Mouse (Mus musculus): Measurements from ENCODE around the gene Nudt3.

Nudt3 gene

DNA sequence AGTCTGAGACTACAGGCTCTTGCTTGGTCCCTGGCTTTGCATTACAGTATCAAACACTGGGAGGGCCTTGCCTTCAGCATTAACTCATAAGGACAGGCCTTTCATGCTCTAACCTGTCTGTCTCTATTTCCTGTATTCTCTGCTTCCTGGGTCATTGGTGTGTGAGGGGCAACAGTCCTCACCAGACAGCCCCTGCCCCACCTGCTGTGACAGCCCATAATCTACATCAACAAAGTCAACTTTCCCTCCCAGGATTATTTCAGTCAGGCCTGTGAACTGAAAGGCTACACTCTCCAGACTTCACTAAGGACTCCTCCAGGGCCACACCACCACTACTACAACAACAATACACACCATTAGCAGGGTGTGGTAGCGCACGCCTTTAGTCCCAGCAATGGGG is 20.3 kb downstream of the Nudt3 start:
- DNase-seq (ENCODE audit: low read depth, low spot score) = no peak

DNA sequence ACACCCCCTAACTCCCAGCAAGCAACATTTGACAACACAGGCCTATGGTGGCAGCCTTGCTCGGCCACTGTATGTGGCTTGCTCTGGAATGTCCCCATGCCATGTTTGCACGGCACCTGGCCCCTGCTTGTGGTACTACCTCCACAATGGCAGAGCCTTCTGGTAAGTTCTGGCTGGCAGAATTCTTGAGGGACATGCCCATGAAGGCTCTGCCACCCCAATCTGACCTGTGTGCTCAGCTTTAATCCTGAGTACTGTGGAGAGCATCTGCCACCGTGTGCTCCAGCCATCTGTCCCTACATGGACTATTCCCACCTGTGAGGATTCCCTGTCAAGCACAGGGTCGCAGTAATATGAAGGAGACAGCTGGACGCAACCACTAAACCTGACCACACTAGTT is 22.4 kb downstream of the Nudt3 start:
- no peak for DNase-seq (ENCODE audit: low read depth, low spot score)

DNA sequence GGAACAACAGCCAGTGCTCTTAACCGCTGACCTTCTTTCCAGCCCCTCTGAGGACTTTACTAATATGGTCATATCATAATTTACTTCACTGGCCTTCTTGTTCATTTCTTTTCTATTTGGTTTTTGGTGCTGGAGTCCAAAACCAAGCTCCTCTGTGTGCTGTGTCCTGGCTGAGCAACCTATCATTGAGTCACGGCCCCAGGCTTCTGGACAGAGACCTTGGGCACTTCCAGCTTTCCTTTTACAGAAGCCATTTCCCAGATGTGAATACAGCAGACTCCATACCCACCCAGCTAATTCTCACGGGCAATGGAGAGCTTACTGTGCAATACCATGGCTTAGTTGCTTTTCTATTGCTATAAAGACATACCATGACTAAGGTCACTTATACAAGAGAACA is 23.0 kb downstream of the Nudt3 start:
- DNase-seq (ENCODE audit: low read depth, low spot score) = no peak

DNA sequence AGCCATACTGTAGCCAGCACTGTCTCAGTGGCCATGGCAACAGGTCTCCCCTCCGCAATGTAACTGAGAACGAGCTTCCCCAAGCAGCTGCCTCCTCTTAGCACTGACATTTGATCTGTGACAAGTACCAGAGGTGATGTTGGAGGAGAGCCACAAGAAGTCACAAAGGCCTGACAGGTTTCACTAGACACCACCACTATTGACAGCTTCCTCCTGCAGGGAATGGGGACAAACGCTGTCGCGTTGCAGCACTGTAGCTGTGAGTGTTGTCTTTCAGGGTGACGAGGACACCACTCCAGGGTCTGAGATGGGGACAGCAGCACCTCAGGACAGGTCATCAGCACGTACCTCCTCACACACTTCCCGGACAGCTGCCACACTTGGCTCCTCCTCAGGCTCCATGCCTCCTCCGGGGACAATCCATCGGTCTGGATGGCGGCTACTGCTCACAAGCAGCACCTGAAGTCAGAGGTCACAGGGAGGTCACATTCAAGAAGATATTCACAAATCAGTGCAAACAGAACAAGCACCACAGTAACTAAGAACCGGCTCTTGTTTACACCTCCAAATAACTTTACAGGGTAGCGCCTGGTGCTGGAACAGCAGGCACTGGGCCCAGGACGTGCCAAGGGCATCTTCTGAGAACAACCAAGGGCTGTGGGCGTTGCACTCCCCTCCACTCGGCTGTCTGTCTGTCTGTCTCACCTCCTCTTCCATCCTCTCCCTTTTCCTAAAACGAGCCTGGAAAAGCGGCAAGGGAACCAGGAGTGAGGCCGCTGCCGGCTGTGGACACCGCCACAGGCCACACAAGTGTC is 26.7 kb downstream of the Nudt3 start:
- no peak for DNase-seq (ENCODE audit: low read depth, low spot score)

DNA sequence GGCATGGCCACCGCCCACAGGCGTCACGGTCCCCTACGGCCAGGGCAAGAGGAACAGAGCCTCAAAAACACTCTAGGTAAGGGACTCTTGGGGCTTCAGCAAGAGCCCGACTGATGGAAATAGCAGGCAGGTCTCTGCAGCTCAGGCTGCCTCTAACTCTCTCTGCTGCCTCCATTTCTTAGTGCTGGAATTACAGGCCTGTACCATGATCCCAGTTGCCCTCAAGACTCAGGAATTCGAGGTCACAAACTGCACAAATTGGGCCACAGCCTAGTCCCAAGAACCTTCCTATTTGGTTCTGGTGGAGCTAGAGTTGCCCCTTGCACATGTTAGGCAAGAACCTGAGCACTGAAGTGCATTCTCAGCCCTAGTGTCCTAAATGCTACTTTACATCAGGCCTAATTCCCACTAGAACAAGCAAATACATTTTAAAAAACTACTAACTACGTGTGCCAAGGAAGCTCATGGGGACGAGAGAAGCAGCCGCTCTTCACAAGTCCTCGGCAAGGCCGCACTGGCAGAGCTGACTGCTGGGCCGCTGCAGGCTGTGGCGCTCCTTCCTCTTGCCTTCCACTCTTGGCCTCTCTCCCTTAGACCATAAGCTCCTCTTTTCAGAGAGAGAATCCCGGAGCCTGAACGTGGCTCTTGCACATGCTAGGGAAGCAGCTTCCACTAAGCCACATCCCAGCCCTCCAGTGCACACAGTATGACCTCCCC is 27.5 kb downstream of the Nudt3 start:
- no peak for DNase-seq (ENCODE audit: low read depth, low spot score)

DNA sequence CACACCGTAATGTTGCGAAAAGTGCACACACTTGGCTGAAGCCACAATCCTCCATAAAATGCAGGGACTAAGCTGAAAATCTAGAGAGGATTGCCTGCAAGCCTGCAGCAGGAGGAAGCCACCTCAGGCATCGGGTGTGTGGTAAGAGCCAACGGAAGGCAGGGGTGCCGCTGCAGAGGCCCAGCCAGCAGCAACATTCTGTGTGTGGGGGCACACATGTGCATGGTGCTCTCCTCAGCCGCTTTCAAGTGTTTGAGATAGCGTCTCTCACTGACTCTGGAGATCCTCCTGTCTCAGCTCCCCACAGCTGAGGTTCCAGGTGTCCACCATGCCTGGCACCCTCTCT is 30.8 kb downstream of the Nudt3 start:
- DNase-seq (ENCODE audit: low read depth, low spot score) = no peak

DNA sequence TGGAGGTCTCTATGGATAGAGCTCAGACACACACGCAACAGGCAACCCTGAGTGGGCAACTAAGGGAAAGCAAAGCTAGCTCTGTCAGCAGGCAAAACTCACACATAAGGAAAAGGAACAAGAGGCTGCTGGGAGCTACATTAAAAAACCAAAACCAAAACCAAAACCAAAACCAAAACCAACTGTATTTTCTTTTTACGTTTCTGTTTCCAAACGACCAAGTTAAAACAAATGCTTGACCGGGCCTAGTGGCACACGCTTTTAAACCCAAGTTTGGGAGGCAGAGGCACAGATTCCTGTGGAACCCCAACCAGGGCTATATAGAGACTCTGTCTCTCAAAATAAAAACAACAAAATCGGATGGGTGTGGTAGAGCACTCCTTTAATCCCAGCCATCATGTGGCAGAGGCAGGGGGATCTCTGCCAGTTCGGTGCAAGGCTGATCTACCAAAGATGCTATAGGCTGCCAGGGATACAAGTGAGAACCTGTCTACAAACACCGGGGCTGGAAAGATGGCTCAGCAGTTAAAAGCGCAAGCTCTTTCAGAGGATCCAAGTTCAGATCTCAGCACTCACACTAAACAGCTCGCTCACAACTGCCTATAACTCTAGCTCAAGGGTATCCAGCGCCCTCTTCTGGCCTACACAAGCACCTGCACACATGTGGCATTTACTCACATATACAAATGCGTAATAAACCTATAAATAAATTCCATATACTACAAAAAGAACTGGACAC is 31.3 kb downstream of the Nudt3 start:
- DNase-seq (ENCODE audit: low read depth, low spot score) = no peak

DNA sequence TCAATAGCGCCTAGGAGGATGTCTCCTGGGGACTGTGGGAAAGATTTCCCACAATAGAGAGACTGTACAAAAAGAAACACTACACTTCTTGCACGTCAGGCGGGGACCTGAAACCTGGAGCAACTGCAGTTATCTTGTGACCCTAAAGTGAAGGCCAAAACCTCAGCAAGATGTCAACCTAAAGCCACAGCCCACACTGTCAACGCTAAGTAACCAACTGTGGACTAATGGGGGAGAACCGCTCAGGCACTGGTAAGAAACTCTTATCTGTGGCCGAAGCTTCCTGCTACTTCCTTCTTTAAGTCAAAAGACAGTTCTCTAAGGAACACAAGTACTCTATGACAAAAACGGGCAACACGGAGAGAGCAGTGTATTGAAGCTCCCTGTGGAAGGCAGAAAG is 35.1 kb downstream of the Nudt3 start:
- no peak for DNase-seq (ENCODE audit: low read depth, low spot score)

DNA sequence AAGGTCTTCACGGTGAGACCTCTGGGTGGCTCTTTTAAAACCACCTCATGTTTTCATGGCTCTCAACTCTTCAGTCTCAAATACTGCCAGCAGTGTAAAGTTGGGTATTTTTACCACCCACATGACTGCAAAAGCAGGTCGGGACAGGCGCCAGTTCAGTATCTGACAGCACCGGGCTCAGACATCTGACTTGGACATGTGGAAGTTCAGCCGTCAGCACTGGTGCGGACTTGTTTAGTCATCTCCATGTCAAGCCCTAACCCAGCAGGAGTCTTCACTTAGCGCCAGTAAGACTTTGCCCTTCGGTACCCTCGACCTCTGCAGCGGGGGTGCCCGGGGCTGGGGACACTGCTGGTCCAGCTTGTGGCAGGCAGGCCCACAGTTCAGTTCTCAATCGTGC is 36.0 kb downstream of the Nudt3 start:
- DNase-seq (ENCODE audit: low read depth, low spot score) = no peak

DNA sequence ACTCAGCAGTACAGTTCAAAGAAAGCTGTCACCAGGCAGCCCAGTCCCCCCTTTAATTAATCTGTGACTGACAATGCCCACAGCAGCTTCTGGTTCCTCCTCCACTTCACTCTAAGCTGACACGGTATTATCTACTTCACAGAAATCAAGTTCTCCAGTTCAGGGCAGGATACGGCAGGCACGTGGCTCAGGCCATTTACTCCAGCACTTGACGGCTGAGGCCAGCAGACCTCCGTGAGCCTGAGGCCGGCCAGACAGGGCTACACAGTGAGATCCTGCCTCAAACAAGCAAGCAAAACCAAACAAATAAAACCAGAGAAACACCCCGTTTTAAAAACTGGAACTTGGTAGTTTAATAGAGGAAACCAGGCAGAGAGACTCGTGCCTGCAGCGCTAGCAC is 36.6 kb downstream of the Nudt3 start:
- no peak for DNase-seq (ENCODE audit: low read depth, low spot score)

DNA sequence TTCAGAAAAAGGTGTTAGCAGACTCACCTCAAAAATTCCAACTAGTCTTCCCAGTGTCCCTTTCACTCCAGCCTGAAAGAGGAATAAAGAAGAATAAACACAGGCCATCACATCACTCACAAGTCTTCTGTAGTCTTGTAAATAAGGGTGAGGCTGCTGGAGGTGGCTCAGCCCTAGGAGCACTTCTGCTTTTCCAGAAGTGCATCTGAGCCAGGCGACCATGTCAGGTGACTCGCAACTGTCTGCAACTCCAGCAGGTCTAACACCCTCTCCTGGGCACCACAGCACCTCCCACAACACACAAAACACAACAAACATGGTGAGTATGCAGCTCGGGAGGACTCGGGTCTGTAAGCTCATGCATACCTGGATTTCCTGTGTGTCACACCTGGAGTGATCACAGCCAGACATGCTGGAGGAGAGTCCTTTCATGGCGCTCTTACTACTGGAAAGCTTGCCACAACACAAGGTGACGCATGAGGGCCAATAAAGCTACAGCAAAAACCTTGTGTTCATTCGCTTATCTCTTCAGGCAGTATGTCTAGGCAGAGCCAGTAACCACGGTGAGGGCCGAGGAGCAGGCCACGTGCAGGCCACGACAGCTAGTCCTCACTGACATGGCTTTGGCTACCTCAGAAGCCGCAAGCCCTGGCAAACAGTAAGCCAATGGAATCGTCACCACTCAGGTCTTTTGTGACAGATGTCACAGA is 40.0 kb downstream of the Nudt3 start:
- no peak for DNase-seq (ENCODE audit: low read depth, low spot score)

DNA sequence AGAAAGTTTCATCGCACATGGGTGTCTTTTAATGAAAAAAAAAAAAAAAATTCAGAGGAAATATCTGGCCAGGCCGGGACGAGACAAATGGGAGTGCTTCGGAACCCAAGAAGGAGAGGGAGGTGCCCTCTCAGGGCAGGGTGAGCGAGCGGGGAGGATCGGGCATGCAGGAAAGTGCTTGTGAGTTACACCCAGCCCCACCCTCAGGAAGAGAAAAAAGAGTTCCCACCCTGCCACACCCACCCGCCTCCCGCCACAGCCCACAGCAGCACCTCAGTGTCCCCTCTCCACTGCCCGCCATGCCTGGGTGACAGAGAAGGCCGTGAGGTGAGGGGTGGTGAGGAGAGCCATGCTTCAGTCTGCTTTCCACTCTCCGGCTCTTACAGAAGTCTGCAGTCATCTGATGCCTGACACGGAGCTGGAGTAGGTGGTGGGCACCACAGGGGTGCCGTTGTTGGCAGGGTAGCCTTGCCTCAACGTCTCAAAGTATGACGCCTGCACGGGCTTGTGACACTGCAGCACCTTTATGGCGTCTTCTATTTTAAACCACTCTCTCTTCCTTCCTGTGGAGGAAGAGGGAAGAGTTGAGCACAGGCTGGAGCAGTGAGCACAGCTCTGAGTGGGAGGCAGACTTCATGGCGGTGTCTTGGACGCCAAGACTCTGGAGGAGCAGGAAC is 42.8 kb downstream of the Nudt3 start:
- no peak for DNase-seq (ENCODE audit: low read depth, low spot score)

DNA sequence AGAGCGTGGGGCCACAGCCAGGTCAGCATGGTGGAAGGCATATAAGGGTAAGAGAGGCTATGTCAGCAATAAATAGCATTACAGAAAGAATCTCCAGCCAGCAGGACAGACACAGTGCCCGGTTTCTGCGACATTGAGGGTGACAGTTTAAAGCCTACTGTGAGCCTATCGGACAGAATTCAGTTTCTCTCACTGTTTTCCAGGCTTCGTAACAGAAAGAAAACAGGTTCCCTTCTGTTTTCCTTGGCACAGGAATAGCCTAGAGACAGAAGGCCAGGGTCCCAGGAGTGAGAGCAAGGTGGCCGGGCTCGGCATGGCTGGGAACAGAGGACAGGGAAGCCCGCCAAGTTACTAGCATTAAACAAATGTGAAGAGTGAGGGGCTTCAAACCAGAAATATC is 43.5 kb downstream of the Nudt3 start:
- DNase-seq (ENCODE audit: low read depth, low spot score) = no peak

DNA sequence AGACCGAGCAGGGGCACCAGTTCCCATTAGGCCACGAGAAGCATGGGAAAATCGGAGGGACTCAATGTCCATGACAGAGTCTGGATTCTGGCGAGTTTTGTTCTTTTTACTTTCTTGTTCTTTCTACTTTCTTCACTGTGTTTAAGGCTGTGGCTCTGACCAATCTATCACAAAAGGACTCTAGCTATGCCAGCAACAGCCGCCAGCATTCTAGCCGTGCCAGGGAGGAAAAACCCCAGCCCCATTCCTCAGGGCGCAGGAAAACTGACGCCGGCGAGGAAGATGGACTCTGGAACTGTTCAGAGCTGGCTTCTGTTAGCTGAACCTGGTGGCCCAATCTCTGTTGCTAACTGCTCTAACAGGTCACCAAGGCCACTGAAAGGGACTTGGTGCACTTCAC is 44.8 kb downstream of the Nudt3 start:
- no peak for DNase-seq (ENCODE audit: low read depth, low spot score)

DNA sequence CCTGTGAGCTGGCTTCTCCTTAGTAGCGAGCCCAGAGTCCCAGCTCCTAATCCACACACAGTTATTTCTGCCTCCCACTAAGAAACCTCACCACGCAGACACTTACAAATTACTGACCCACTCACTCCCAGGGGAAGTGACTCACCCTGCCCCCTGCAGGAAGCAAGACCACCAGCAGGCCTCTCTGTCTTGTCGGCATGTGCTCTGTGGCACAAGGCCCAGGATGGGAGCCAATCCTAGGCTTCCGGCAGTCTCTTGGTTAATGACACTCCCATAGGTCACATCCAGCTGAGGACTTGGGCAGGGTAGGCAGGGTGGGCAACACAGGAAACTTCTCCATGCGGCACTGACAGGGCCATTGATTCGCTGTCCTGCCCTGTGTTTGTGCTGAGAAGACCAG is 45.8 kb downstream of the Nudt3 start:
- DNase-seq (ENCODE audit: low read depth, low spot score) = no peak

DNA sequence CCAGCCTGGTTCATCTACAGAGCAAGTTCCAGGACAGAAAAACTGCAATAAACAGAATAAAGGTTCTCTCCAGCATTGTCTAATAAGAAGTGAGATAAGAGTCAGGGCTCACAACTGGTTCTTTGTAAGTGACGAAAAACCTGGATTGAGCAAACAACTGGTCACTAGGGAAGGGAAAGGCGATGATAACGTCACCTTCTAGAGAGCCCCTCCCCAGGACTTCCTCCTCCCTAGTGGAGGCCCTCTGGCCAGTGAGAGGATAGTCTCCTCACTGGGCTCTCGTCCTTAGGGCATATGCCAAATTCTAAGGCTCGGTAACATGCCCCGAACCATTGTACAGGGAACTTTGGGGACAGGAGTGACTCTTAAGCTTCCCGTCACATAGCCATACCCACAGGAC is 47.2 kb downstream of the Nudt3 start:
- DNase-seq (ENCODE audit: low read depth, low spot score) = no peak

DNA sequence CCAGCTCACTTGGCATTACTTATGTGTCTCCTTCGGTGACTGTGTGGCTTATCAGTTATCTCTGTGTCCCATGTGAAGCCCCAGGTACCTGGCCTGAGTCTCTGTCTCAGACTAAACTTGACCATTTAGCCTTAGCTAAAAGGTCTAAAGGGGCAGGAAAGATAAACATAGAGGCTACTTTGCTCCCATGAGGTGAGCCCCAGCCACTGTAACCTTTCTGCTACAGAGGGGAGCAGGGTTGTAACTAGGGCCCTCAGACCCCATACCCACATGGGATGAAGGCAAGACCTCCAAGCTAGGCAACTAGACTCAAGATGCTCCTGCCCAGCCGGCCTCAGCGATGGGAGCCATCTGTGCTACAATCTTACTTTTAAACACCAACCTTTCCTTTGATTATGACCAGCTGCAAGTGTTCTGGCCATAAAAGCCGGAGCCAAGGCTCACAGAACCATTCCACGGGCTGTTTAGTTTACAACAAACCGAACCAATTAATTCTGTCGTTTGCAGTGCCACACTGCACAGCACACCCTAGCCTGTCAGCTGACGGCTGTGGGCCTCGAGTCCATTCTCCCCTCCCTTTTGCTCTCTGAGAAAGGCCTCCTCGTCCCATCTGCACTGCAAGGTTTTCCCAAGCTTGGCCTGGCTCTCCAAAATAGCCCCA is 48.0 kb downstream of the Nudt3 start:
- no peak for DNase-seq (ENCODE audit: low read depth, low spot score)

DNA sequence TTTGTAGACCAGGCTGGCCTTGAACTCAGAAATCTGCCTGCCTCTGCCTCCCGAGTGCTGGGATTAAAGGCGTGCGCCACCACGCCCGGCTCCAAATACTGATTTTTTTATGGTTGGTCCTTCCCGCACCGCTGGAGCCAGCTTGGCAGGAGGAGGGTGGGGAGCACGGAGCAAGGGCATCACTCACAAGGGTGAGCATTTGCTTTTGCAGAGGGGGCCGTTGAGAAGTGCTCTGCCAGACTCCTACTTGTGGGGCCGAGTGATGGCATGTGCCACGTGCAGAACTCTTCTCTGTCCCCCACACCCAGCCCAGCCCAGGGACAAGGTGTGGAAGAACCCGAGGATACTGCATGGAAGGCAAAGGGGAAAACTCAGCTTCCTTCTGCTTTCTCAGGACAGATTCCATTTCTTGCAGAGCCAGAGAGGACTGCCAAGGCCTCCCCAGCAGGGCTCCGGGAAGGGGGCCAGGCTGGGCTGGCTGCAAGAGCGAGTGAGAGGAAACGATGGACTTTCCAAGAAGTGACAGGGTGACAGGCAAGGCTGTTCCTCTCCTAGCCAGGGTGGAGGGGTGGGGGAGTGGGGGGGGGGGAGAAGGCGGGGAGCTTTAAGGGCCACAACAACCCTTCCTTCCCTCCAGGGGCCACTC is 48.7 kb downstream of the Nudt3 start:
- DNase-seq (ENCODE audit: low read depth, low spot score) = no peak

DNA sequence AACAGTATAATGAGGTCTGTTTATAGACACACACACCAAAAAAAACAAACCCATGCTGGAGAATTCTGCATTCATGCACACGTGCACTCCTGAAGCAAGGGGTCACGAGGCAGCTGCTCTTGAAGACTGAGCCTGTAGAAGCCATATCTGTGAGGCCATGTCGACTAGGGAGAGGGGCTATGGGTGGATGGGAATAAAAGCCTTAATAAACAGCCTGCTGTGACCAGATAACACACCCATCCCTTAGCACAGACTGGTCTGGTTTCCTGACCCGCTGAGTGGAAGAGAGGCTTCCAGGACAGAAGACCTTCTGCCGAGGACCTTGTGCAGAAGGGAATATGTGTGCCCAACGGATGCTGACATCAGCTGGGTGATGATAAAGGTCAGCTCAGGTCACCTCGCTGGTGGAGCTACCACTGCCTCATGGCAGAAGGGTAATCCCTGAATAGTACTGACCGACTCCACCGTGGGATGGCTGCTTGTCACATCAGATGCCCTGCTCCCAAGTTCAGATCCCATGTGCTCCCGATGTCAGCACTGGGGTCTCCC is 49.4 kb downstream of the Nudt3 start:
- DNase-seq (ENCODE audit: low read depth, low spot score) = no peak

DNA sequence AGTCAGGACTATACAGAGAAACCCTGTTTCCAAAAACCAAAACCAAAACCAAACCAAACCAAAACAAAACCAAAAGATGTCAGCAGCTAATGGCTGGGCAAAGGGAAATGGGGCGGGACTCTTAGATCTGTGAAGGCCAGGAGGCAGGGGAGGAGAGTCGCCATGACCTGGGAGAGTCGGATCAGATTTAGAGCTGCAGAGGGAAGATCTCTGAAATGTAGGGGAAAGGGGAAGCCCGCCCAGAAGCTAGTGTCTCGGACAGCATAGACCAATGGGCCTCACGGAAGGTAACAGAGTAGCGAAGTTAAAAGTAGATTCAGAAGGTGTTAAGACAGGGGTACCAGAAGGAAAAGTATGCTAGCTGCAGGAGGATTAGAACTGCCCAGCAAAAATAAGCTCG is 52.0 kb downstream of the Nudt3 start:
- DNase-seq (ENCODE audit: low read depth, low spot score) = no peak
